Mouse (Mus musculus): ENCODE measurements around the gene Pvr. TPM values are rescaled to one million over a fixed set of nuclear protein-coding genes. Genes with fewer than 3 reads are reported as not detected.

The Pvr gene
- total and polyA plus RNA-seq, 2 experiments from 2014 or later = 6.1 to 11.7 TPM

- no peaks in the 10 kb centered on the region for H3K9me3 ChIP-seq (ENCODE audit: low read length)
- H3K4me1 ChIP-seq (ENCODE audit: insufficient read depth, low read length) = no peaks in the 10 kb centered on the region
- no peak within 1 kb of the TSS for H3K9ac ChIP-seq (replicated peaks; ENCODE audit: low read length)
- no peak within 1 kb of the TSS for H3K4me2 ChIP-seq (ENCODE audit: low read depth, low read length)
- ATAC-seq (no peak), DNase-seq (ENCODE audit: low spot score) (no peak)
- H3K27me3 ChIP-seq (ENCODE audit: insufficient read depth, low read length) = no peaks in the 10 kb centered on the region
- 84% methylated on average over 9 of the region's 9 CpGs for WGBS
- H3K4me3 ChIP-seq (ENCODE audit: low read length) = no peak within 1 kb of the TSS
- no peak for TF ChIP-seq CTCF (IDR thresholded peaks at IDR 0.05; ENCODE audit: low read depth)
- no peak within 1 kb of the TSS for H3K27ac ChIP-seq
- H3K36me3 ChIP-seq (ENCODE audit: insufficient read depth, low read length) = no peaks in the 10 kb centered on the region
Measured at GRCm38 (mm10) chr7:19861199-19861598, 59.8 kb downstream of the Pvr start, which contains the start of gene Ceacam16. Gene Ceacam16, minus strand, starts transcription at chr7:19861299.

DNA sequence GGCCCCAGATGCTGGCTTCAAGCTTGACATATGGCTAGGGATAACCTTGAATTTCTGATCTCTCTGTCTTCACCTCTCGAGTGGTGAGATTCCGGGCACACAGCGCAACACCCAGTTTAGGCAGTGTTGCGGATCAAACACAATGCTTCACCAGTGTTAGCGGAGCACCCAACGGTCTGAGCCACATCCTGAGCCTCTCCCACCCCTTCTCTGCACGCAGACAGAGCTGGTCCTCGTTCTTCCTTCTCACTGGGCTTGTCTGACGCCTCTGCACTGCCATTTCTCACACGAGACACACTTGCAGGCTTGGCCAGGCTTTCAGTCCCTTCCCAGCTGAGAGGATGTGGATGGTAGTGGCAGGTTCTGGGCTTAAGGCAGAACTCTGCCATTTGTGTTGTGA is 61.2 kb downstream of the Pvr start:
- no peak overlapping the region for H3K4me2 ChIP-seq (ENCODE audit: low read depth, low read length)
- H3K27ac ChIP-seq = no peak overlapping the region
- no peak for TF ChIP-seq CTCF (IDR thresholded peaks at IDR 0.05; ENCODE audit: low read depth)
- WGBS = 72% methylated on average over 10 of the region's 10 CpGs
- no peak for DNase-seq (ENCODE audit: low spot score)
- H3K27me3 ChIP-seq (ENCODE audit: insufficient read depth, low read length) = no peaks in the 10 kb centered on the region
- H3K9me3 ChIP-seq (ENCODE audit: low read length) = no peaks in the 10 kb centered on the region
- H3K4me3 ChIP-seq (ENCODE audit: low read length) = no peak overlapping the region
- no peaks in the 10 kb centered on the region for H3K4me1 ChIP-seq (ENCODE audit: insufficient read depth, low read length)
- ATAC-seq = no peak
- no peaks in the 10 kb centered on the region for H3K36me3 ChIP-seq (ENCODE audit: insufficient read depth, low read length)
- no peak overlapping the region for H3K9ac ChIP-seq (replicated peaks; ENCODE audit: low read length)

GRCm38 (mm10) chr7:19856283-19856682 is 64.7 kb downstream of the Pvr start:
- Histone ChIP-seq H3K4me1 (ENCODE audit: insufficient read depth, low read length) (no peaks in the 10 kb centered on the region), H3K27me3 (ENCODE audit: insufficient read depth, low read length) (no peaks in the 10 kb centered on the region), H3K36me3 (ENCODE audit: insufficient read depth, low read length) (no peaks in the 10 kb centered on the region), H3K27ac (no peak overlapping the region), H3K4me2 (ENCODE audit: low read depth, low read length) (no peak overlapping the region), H3K9me3 (ENCODE audit: low read length) (no peaks in the 10 kb centered on the region), H3K4me3 (ENCODE audit: low read length) (no peak overlapping the region), H3K9ac (replicated peaks; ENCODE audit: low read length) (no peak overlapping the region)
- DNase-seq (ENCODE audit: low spot score) (no peak), ATAC-seq (no peak)
- 90% methylated on average over 6 of the region's 6 CpGs for WGBS
- no peak for TF ChIP-seq CTCF (IDR thresholded peaks at IDR 0.05; ENCODE audit: low read depth)

DNA sequence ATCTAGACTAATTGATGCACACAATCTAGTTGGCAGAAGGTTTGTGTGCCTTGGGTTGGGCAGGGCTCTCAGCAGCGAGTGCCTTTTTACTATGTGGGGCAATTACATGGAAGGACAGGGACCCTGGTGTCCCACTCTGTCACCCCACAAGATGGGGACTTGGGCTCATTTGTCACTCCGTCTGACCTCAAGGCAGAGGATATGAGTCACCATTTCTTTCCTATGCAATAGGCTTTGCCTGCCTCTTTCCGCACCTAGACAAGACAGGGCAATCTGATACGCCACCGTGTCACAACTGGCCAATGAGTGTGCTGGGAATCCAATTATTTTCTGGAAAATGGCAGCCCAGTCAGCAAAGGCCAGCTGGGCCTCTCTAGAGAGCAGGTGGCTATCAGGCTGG is 65.3 kb downstream of the Pvr start:
- Histone ChIP-seq H3K9ac (replicated peaks; ENCODE audit: low read length) (no peak overlapping the region), H3K4me2 (ENCODE audit: low read depth, low read length) (no peak overlapping the region), H3K4me1 (ENCODE audit: insufficient read depth, low read length) (no peaks in the 10 kb centered on the region), H3K27ac (no peak overlapping the region), H3K9me3 (ENCODE audit: low read length) (no peaks in the 10 kb centered on the region), H3K27me3 (ENCODE audit: insufficient read depth, low read length) (no peaks in the 10 kb centered on the region), H3K4me3 (ENCODE audit: low read length) (no peak overlapping the region), H3K36me3 (ENCODE audit: insufficient read depth, low read length) (no peaks in the 10 kb centered on the region)
- TF ChIP-seq CTCF (IDR thresholded peaks at IDR 0.05; ENCODE audit: low read depth) = no peak
- WGBS = 87% methylated on average over 5 of the region's 5 CpGs
- no peak for ATAC-seq
- DNase-seq (ENCODE audit: low spot score) = no peak

Other genes starting within 250 kb of the Pvr start
- gene Apoc2, start 243.2 kb downstream of the Pvr start, total RNA-seq (2014; rRNA removed) = not detected in 2 replicates
- gene Apoc2, start 243.2 kb downstream of the Pvr start, polyA plus RNA-seq (2015; fragmentation: Nextera tagmentation; extraction: Ambion mirVana) = 0.38 TPM in 1 of 2 replicates, not detected in the other
- not detected in 2 replicates for gene Gm44805, start 239.7 kb downstream of the Pvr start, total RNA-seq (2014; rRNA removed)
- not detected in 2 replicates for gene Gm44805, start 239.7 kb downstream of the Pvr start, polyA plus RNA-seq (2015; fragmentation: Nextera tagmentation; extraction: Ambion mirVana)
- gene Apoc4, start 239.7 kb downstream of the Pvr start, total RNA-seq (2014; rRNA removed) = not detected in 2 replicates
- not detected in 2 replicates for gene Apoc4, start 239.7 kb downstream of the Pvr start, polyA plus RNA-seq (2015; fragmentation: Nextera tagmentation; extraction: Ambion mirVana)
- 1.5 and 2.3 TPM in 2 replicates for gene Apoc1, start 228.5 kb downstream of the Pvr start, total RNA-seq (2014; rRNA removed)
- gene Apoc1, start 228.5 kb downstream of the Pvr start, polyA plus RNA-seq (2015; fragmentation: Nextera tagmentation; extraction: Ambion mirVana) = 13.9 and 14.2 TPM in 2 replicates
- gene Apoe, start 222.0 kb downstream of the Pvr start, total RNA-seq (2014; rRNA removed) = 2,123 and 2,525 TPM in 2 replicates
- gene Apoe, start 222.0 kb downstream of the Pvr start, polyA plus RNA-seq (2015; fragmentation: Nextera tagmentation; extraction: Ambion mirVana) = 3,307 and 3,685 TPM in 2 replicates
- gene Tomm40, start 205.7 kb downstream of the Pvr start, total RNA-seq (2014; rRNA removed) = 147 and 151 TPM in 2 replicates
- 172 and 173 TPM in 2 replicates for gene Tomm40, start 205.7 kb downstream of the Pvr start, polyA plus RNA-seq (2015; fragmentation: Nextera tagmentation; extraction: Ambion mirVana)
- gene Nectin2, start 170.7 kb downstream of the Pvr start, total RNA-seq (2014; rRNA removed) = 68.9 and 76.5 TPM in 2 replicates
- 55.6 and 57.5 TPM in 2 replicates for gene Nectin2, start 170.7 kb downstream of the Pvr start, polyA plus RNA-seq (2015; fragmentation: Nextera tagmentation; extraction: Ambion mirVana)
- 43.2 and 50.7 TPM in 2 replicates for gene Bcam, start 150.1 kb downstream of the Pvr start, total RNA-seq (2014; rRNA removed)
- gene Bcam, start 150.1 kb downstream of the Pvr start, polyA plus RNA-seq (2015; fragmentation: Nextera tagmentation; extraction: Ambion mirVana) = 29.0 and 30.7 TPM in 2 replicates
- not detected in 2 replicates for gene Cblc, start 124.4 kb downstream of the Pvr start, total RNA-seq (2014; rRNA removed)
- 0.46 and 0.55 TPM in 2 replicates for gene Cblc, start 124.4 kb downstream of the Pvr start, polyA plus RNA-seq (2015; fragmentation: Nextera tagmentation; extraction: Ambion mirVana)
- 0.40 and 0.89 TPM in 2 replicates for gene Bcl3, start 98.4 kb downstream of the Pvr start, total RNA-seq (2014; rRNA removed)
- 0.66 and 1.1 TPM in 2 replicates for gene Bcl3, start 98.4 kb downstream of the Pvr start, polyA plus RNA-seq (2015; fragmentation: Nextera tagmentation; extraction: Ambion mirVana)
- 41.5 and 53.7 TPM in 2 replicates for gene Gm19345, start 69.2 kb downstream of the Pvr start, total RNA-seq (2014; rRNA removed)
- 14.6 and 16.1 TPM in 2 replicates for gene Gm19345, start 69.2 kb downstream of the Pvr start, polyA plus RNA-seq (2015; fragmentation: Nextera tagmentation; extraction: Ambion mirVana)
- not detected in 2 replicates for gene Ceacam16, start 59.9 kb downstream of the Pvr start, total RNA-seq (2014; rRNA removed)
- 0.86 and 0.89 TPM in 2 replicates for gene Ceacam16, start 59.9 kb downstream of the Pvr start, polyA plus RNA-seq (2015; fragmentation: Nextera tagmentation; extraction: Ambion mirVana)
- not detected in 2 replicates for gene Ceacam19, start 33.2 kb downstream of the Pvr start, total RNA-seq (2014; rRNA removed)
- gene Ceacam19, start 33.2 kb downstream of the Pvr start, polyA plus RNA-seq (2015; fragmentation: Nextera tagmentation; extraction: Ambion mirVana) = not detected in 2 replicates
- not detected in 2 replicates for gene Igsf23, start 29.6 kb upstream of the Pvr start, total RNA-seq (2014; rRNA removed)
- gene Igsf23, start 29.6 kb upstream of the Pvr start, polyA plus RNA-seq (2015; fragmentation: Nextera tagmentation; extraction: Ambion mirVana) = not detected in 2 replicates
- not detected in 2 replicates for gene Ceacam20, start 44.3 kb upstream of the Pvr start, total RNA-seq (2014; rRNA removed)
- not detected in 2 replicates for gene Ceacam20, start 44.3 kb upstream of the Pvr start, polyA plus RNA-seq (2015; fragmentation: Nextera tagmentation; extraction: Ambion mirVana)
- gene Nlrp9b, start 70.3 kb upstream of the Pvr start, total RNA-seq (2014; rRNA removed) = not detected in 2 replicates
- gene Nlrp9b, start 70.3 kb upstream of the Pvr start, polyA plus RNA-seq (2015; fragmentation: Nextera tagmentation; extraction: Ambion mirVana) = not detected in 2 replicates
- gene Vmn1r91, start 178.5 kb upstream of the Pvr start, total RNA-seq (2014; rRNA removed) = not detected in 2 replicates
- gene Vmn1r91, start 178.5 kb upstream of the Pvr start, polyA plus RNA-seq (2015; fragmentation: Nextera tagmentation; extraction: Ambion mirVana) = not detected in 2 replicates
- not detected in 2 replicates for gene Gm16442, start 201.4 kb upstream of the Pvr start, total RNA-seq (2014; rRNA removed)
- gene Gm16442, start 201.4 kb upstream of the Pvr start, polyA plus RNA-seq (2015; fragmentation: Nextera tagmentation; extraction: Ambion mirVana) = not detected in 2 replicates
- not detected in 2 replicates for gene Vmn1r93, start 217.9 kb upstream of the Pvr start, total RNA-seq (2014; rRNA removed)
- gene Vmn1r93, start 217.9 kb upstream of the Pvr start, polyA plus RNA-seq (2015; fragmentation: Nextera tagmentation; extraction: Ambion mirVana) = not detected in 2 replicates
- gene Vmn1r94, start 247.2 kb upstream of the Pvr start, total RNA-seq (2014; rRNA removed) = not detected in 2 replicates
- not detected in 2 replicates for gene Vmn1r94, start 247.2 kb upstream of the Pvr start, polyA plus RNA-seq (2015; fragmentation: Nextera tagmentation; extraction: Ambion mirVana)